Mouse (Mus musculus): ENCODE data around the gene Shisa5.

DNA sequence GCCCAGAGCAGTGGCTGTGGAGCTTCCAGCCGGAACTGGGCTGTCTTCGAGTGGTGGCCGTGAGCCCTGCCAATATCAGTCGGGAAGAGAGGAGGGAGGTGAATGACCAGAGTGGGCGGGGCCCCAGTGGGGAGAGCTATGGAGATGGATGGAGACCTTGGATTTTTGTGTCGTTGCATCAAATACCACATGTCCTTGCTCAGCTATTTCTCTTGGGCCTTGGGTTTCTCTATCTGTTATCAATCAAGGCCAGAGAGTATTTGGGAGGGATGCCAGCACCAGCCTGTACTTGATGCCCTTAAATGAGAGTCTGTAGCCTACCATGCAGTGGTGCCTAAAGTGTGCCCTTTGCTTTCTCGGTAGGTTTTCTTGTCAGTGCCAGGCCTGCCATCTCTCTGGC is 64.9 kb downstream of the Shisa5 start:
- no peak for TF ChIP-seq EP300 (IDR thresholded peaks at IDR 0.05)
- TF ChIP-seq CTCF (IDR thresholded peaks at IDR 0.05): no peak
